Mouse (Mus musculus) E14TG2a.4 (cell line): ENCODE results near the gene C8a.

Experiments used
- H3K27me3 ChIP-seq: 2 replicates; pipeline ENCODE4 v1.6.1; 2014; ENCODE audit warnings: low read length, control low read depth; ENCODE audit not compliant: insufficient read depth
- H3K36me3 ChIP-seq: 2 replicates; pipeline ENCODE4 v1.6.1; 2014; ENCODE audit warnings: low read length, control low read depth; ENCODE audit not compliant: insufficient read depth
- H3K4me1 ChIP-seq: replicated peaks from 2 replicates; pipeline ENCODE4 v1.6.1; 2014; ENCODE audit warnings: low read depth, low read length, control low read depth
- H3K4me3 ChIP-seq: replicated peaks from 2 replicates; pipeline ENCODE4 v1.5.1; 2014; ENCODE audit warnings: mild to moderate bottlenecking, low read length
- H3K9me3 ChIP-seq: 2 replicates; pipeline ENCODE4 v1.6.1; 2014; ENCODE audit warnings: low read length, control low read depth
- CTCF ChIP-seq: conservative IDR thresholded peaks from 2 replicates; pipeline ENCODE4 v1.5.1; 2014; ENCODE audit warnings: low read length
- NANOG ChIP-seq: IDR thresholded peaks from 2 replicates; pipeline ENCODE4 v1.6.1; 2014; ENCODE audit warnings: borderline replicate concordance, low read length, mixed read lengths
- POU5F1 ChIP-seq: IDR thresholded peaks from 2 replicates; pipeline ENCODE4 v1.6.1; 2014; ENCODE audit warnings: low read length, borderline replicate concordance

Gene C8a

GRCm38 (mm10) chr4:104864397-104864796 lies 11.8 kb downstream of the C8a start:
- Histone ChIP-seq H3K27me3 (no peaks in the 10 kb centered on the region), H3K9me3 (no peaks in the 10 kb centered on the region), H3K36me3 (no peaks in the 10 kb centered on the region), H3K4me1 (no peaks in the 10 kb centered on the region), H3K4me3 (no peak overlapping the region)
- TF ChIP-seq POU5F1: no peak
- no peak for TF ChIP-seq CTCF
- no peak for TF ChIP-seq NANOG

GRCm38 (mm10) chr4:104861241-104861640 lies 15.0 kb downstream of the C8a start:
- TF ChIP-seq NANOG (no peak), CTCF (no peak)
- no peaks in the 10 kb centered on the region for H3K36me3 ChIP-seq
- H3K27me3 ChIP-seq: no peaks in the 10 kb centered on the region
- no peak overlapping the region for H3K4me3 ChIP-seq
- no peaks in the 10 kb centered on the region for H3K4me1 ChIP-seq
- H3K9me3 ChIP-seq: no peaks in the 10 kb centered on the region

- Histone ChIP-seq H3K27me3 (no peaks in the 10 kb centered on the region), H3K4me3 (no peak overlapping the region), H3K4me1 (no peaks in the 10 kb centered on the region), H3K36me3 (no peaks in the 10 kb centered on the region), H3K9me3 (no peaks in the 10 kb centered on the region)
- TF ChIP-seq POU5F1: no peak
- TF ChIP-seq NANOG: no peak
- no peak for TF ChIP-seq CTCF
Measured at GRCm38 (mm10) chr4:104857823-104858222, 18.4 kb downstream of the C8a start.

GRCm38 (mm10) chr4:104857029-104857428 lies 19.2 kb downstream of the C8a start, which contains the start of gene Gm17662:
Gene Gm17662, plus strand, starts transcription at chr4:104857329.
- Histone ChIP-seq H3K27me3 (no peaks in the 10 kb centered on the region), H3K36me3 (no peaks in the 10 kb centered on the region), H3K9me3 (no peaks in the 10 kb centered on the region), H3K4me1 (no peaks in the 10 kb centered on the region), H3K4me3 (no peak within 1 kb of the TSS)
- no peak for TF ChIP-seq POU5F1
- no peak for TF ChIP-seq NANOG
- TF ChIP-seq CTCF: no peak

GRCm38 (mm10) chr4:104855216-104855615 lies 21.0 kb downstream of the C8a start:
- H3K27me3 ChIP-seq: no peaks in the 10 kb centered on the region
- H3K36me3 ChIP-seq: no peaks in the 10 kb centered on the region
- H3K4me3 ChIP-seq: no peak overlapping the region
- TF ChIP-seq POU5F1 (no peak), NANOG (no peak), CTCF (no peak)
- H3K9me3 ChIP-seq: no peaks in the 10 kb centered on the region
- H3K4me1 ChIP-seq: no peaks in the 10 kb centered on the region

- Histone ChIP-seq H3K36me3 (no peaks in the 10 kb centered on the region), H3K4me1 (no peaks in the 10 kb centered on the region), H3K4me3 (no peak overlapping the region), H3K9me3 (no peaks in the 10 kb centered on the region), H3K27me3 (peaks cover 3% of the 10 kb centered on the region; the same call in 1 of the 2 replicates)
- no peak for TF ChIP-seq NANOG
- no peak for TF ChIP-seq CTCF
- TF ChIP-seq POU5F1: no peak
Measured at GRCm38 (mm10) chr4:104843546-104843945, 32.7 kb downstream of the C8a start.

- TF ChIP-seq CTCF (no peak), NANOG (no peak), POU5F1 (no peak)
- H3K9me3 ChIP-seq: no peaks in the 10 kb centered on the region
Measured at GRCm38 (mm10) chr4:104842204-104842603, 34.0 kb downstream of the C8a start.

GRCm38 (mm10) chr4:104838342-104838741 lies 37.9 kb downstream of the C8a start:
- Histone ChIP-seq H3K9me3 (peaks cover 5% of the 10 kb centered on the region; the same call in 1 of the 2 replicates), H3K4me3 (no peak overlapping the region), H3K36me3 (no peaks in the 10 kb centered on the region), H3K27me3 (no peaks in the 10 kb centered on the region), H3K4me1 (no peaks in the 10 kb centered on the region)
- no peak for TF ChIP-seq POU5F1
- no peak for TF ChIP-seq NANOG
- no peak for TF ChIP-seq CTCF

More at GRCm38 (mm10) chr4:104842204-104842603, 34.0 kb downstream of the C8a start:
- Histone ChIP-seq H3K4me3 (no peak overlapping the region), H3K27me3 (peaks cover 3% of the 10 kb centered on the region; the same call in 1 of the 2 replicates), H3K4me1 (no peaks in the 10 kb centered on the region), H3K36me3 (no peaks in the 10 kb centered on the region)

- no peak overlapping the region for H3K4me3 ChIP-seq
- H3K27me3 ChIP-seq: no peaks in the 10 kb centered on the region
- no peaks in the 10 kb centered on the region for H3K36me3 ChIP-seq
- peaks cover 5% of the 10 kb centered on the region for H3K4me1 ChIP-seq
- TF ChIP-seq CTCF: no peak
- no peak for TF ChIP-seq POU5F1
- no peak for TF ChIP-seq NANOG
- H3K9me3 ChIP-seq: peaks cover 24% of the 10 kb centered on the region
Measured at GRCm38 (mm10) chr4:104835096-104835495, 41.1 kb downstream of the C8a start.
